Mouse (Mus musculus) MEL (cell line): ENCODE data around the gene Tmtc2. TPM values are rescaled to one million over a fixed set of nuclear protein-coding genes. Genes with fewer than 3 reads are reported as not detected.

Experiments used
- DNase-seq: peaks from one replicate; pipeline ENCODE4 v3.0.0; 2011; ENCODE audit warnings: low read depth, low spot score
- H3K27ac ChIP-seq: 2 replicates; pipeline ENCODE4 v1.5.1; 2012; ENCODE audit warnings: low read depth, mild to moderate bottlenecking, control low read depth, low read length, moderate library complexity; ENCODE audit not compliant: control insufficient read depth
- H3K27me3 ChIP-seq, 2 experiments: fragments of 150-350 bp in 1 of 2; sonication (generic) in 1 of 2; 2 replicates each; pipeline ENCODE4 v1.6.1; 2012; ENCODE audit warnings: low read length in 2 of 2, mild to moderate bottlenecking in 2 of 2, improper control_type of control experiment in 1 of 2, moderate library complexity in 1 of 2; ENCODE audit not compliant: insufficient read depth in 2 of 2, control insufficient read depth in 1 of 2
- H3K36me3 ChIP-seq, 2 experiments: 2 replicates each; pipeline ENCODE4 v1.6.1; 2012 to 2014; ENCODE audit warnings: low read length in 2 of 2, improper control_type of control experiment in 1 of 2, inconsistent platforms in 1 of 2, mild to moderate bottlenecking in 1 of 2; ENCODE audit not compliant: insufficient read depth in 2 of 2, control insufficient read depth in 1 of 2
- H3K4me1 ChIP-seq, 2 experiments: fragments of 150-350 bp in 1 of 2; sonication (generic) in 1 of 2; 2 replicates each; pipeline ENCODE4 v1.6.1; 2012; ENCODE audit warnings: low read length in 2 of 2, improper control_type of control experiment in 1 of 2, mild to moderate bottlenecking in 1 of 2; ENCODE audit not compliant: insufficient read depth in 2 of 2, control insufficient read depth in 1 of 2
- H3K4me3 ChIP-seq, 2 experiments: fragments of 150-350 bp in 1 of 2; sonication (generic) in 1 of 2; 2 replicates each; pipeline ENCODE4 v1.5.1; 2012; ENCODE audit warnings: low read depth in 2 of 2, low read length in 2 of 2, mild to moderate bottlenecking in 2 of 2, moderate library complexity in 2 of 2, control low read depth in 1 of 2, improper control_type of control experiment in 1 of 2; ENCODE audit not compliant: control insufficient read depth in 1 of 2, insufficient read depth in 1 of 2
- H3K79me2 ChIP-seq: 2 replicates; pipeline ENCODE4 v1.6.1; 2012; ENCODE audit warnings: mild to moderate bottlenecking, low read length, moderate library complexity; ENCODE audit not compliant: control insufficient read depth, poor library complexity, insufficient read depth
- H3K9ac ChIP-seq: 2 replicates; pipeline ENCODE4 v1.6.1; 2012; ENCODE audit warnings: low read depth, mild to moderate bottlenecking, control low read depth, low read length, moderate library complexity; ENCODE audit not compliant: control insufficient read depth, poor library complexity, severe bottlenecking
- H3K9me3 ChIP-seq: fragments of 150-350 bp; sonication (generic); replicated peaks from 2 replicates; pipeline ENCODE4 v1.6.1; 2012; ENCODE audit warnings: mild to moderate bottlenecking, low read length, improper control_type of control experiment, moderate library complexity; ENCODE audit not compliant: insufficient read depth
- CHD1 ChIP-seq: IDR thresholded peaks from 2 replicates; pipeline ENCODE4 v1.6.1; 2012; ENCODE audit warnings: low read depth, mild to moderate bottlenecking, inconsistent platforms, low read length, improper control_type of control experiment
- CHD2 ChIP-seq: IDR thresholded peaks from 2 replicates; pipeline ENCODE4 v1.6.1; 2011; ENCODE audit warnings: low read length, improper control_type of control experiment
- EP300 ChIP-seq, 2 experiments: IDR thresholded peaks; 2 replicates each; pipeline ENCODE4 v1.6.1; 2011; ENCODE audit warnings: improper control_type of control experiment in 2 of 2, low read length in 2 of 2, low read depth in 1 of 2, mild to moderate bottlenecking in 1 of 2
- ETS1 ChIP-seq: IDR thresholded peaks from 2 replicates; pipeline ENCODE4 v1.6.1; 2012; ENCODE audit warnings: low read depth, mild to moderate bottlenecking, inconsistent platforms, low read length, improper control_type of control experiment, moderate library complexity
- GABPA ChIP-seq: IDR thresholded peaks from 2 replicates; pipeline ENCODE4 v1.6.1; 2012; ENCODE audit warnings: low read depth, mild to moderate bottlenecking, inconsistent platforms, low read length, improper control_type of control experiment, moderate library complexity
- JUND ChIP-seq: IDR thresholded peaks from 2 replicates; pipeline ENCODE4 v1.6.1; 2011; ENCODE audit warnings: low read depth, mild to moderate bottlenecking, improper control_type of control experiment, low read length
- MAFK ChIP-seq: IDR thresholded peaks from 2 replicates; pipeline ENCODE4 v1.6.1; 2011; ENCODE audit warnings: low read depth, mild to moderate bottlenecking, low read length, improper control_type of control experiment, borderline replicate concordance
- MAZ ChIP-seq: IDR thresholded peaks from 2 replicates; pipeline ENCODE4 v1.6.1; 2012; ENCODE audit warnings: low read depth, mild to moderate bottlenecking, inconsistent platforms, low read length, improper control_type of control experiment
- MEF2A ChIP-seq: IDR thresholded peaks from 2 replicates; pipeline ENCODE4 v1.6.1; 2014; ENCODE audit warnings: low read depth, mild to moderate bottlenecking, inconsistent platforms, low read length, improper control_type of control experiment; ENCODE audit not compliant: poor library complexity, insufficient replicate concordance, severe bottlenecking; ENCODE audit errors: extremely low read depth
- POLR2AphosphoS2 ChIP-seq: IDR thresholded peaks from 2 replicates; pipeline ENCODE4 v1.6.1; 2011; ENCODE audit warnings: low read length, improper control_type of control experiment
- POLR2AphosphoS5 ChIP-seq: IDR thresholded peaks from 2 replicates; pipeline ENCODE4 v1.6.1; 2012; ENCODE audit warnings: low read depth, borderline replicate concordance, mild to moderate bottlenecking, inconsistent platforms, low read length, moderate library complexity, mixed read lengths
- SMC3 ChIP-seq: IDR thresholded peaks from 2 replicates; pipeline ENCODE4 v1.6.1; 2011; ENCODE audit warnings: low read depth, low read length, improper control_type of control experiment
- TAL1 ChIP-seq: IDR thresholded peaks from 2 replicates; pipeline ENCODE4 v1.6.1; 2012; ENCODE audit warnings: mild to moderate bottlenecking, inconsistent platforms, low read length, moderate library complexity, mixed read lengths
- TBP ChIP-seq: IDR thresholded peaks from 2 replicates; pipeline ENCODE4 v1.8.0; 2011; ENCODE audit warnings: low read depth, low read length, improper control_type of control experiment
- TCF12 ChIP-seq: IDR thresholded peaks from 2 replicates; pipeline ENCODE4 v1.6.1; 2014; ENCODE audit warnings: low read depth, mild to moderate bottlenecking, inconsistent platforms, low read length, improper control_type of control experiment, moderate library complexity
- UBTF ChIP-seq: IDR thresholded peaks from 2 replicates; pipeline ENCODE4 v1.6.1; 2012; ENCODE audit warnings: low read depth, mild to moderate bottlenecking, inconsistent platforms, low read length, improper control_type of control experiment, moderate library complexity, borderline replicate concordance; ENCODE audit not compliant: insufficient read depth
- USF1 ChIP-seq: IDR thresholded peaks from 2 replicates; pipeline ENCODE4 v1.6.1; 2014; ENCODE audit warnings: low read depth, mild to moderate bottlenecking, inconsistent platforms, low read length, improper control_type of control experiment, moderate library complexity
- USF2 ChIP-seq, 2 experiments: IDR thresholded peaks; 2 replicates each; pipeline ENCODE4 v1.6.1; 2011 to 2012; ENCODE audit warnings: improper control_type of control experiment in 2 of 2, low read length in 2 of 2, borderline replicate concordance in 1 of 2, inconsistent platforms in 1 of 2, low read depth in 1 of 2, mild to moderate bottlenecking in 1 of 2; ENCODE audit not compliant: insufficient read depth in 1 of 2
- ZC3H11A ChIP-seq: IDR thresholded peaks from 2 replicates; pipeline ENCODE4 v1.6.1; 2012; ENCODE audit warnings: low read depth, mild to moderate bottlenecking, inconsistent platforms, low read length, improper control_type of control experiment
- ZKSCAN1 ChIP-seq: IDR thresholded peaks from 2 replicates; pipeline ENCODE4 v1.6.1; 2012; ENCODE audit warnings: low read depth, mild to moderate bottlenecking, inconsistent platforms, low read length, improper control_type of control experiment, moderate library complexity
- polyA plus RNA-seq, 2 experiments: library from polyadenylated mRNA; stranded (reverse) in 1 of 2; unstranded in 1 of 2; fragments of >175 nt in 1 of 2; fragments of >200 nt in 1 of 2; gene quantifications; 2 replicates each; pipeline versions ENCODE4 v1.2.1 to v1.2.4; 2012; ENCODE audit warnings: low replicate concordance in 2 of 2, low read depth in 1 of 2; ENCODE audit not compliant: insufficient read length in 2 of 2, insufficient read depth in 1 of 2, missing spikeins in 1 of 2
- total RNA-seq: library from RNA; depleted of rRNA; stranded (reverse); fragments of 300-350 nt; gene quantifications from 2 replicates; pipeline ENCODE4 v1.2.3, GENCODE M21; 2012

Tmtc2 gene
- total and polyA plus RNA-seq, 3 experiments = not detected

- no peaks in the 10 kb centered on the region for H3K27me3 ChIP-seq
- TF ChIP-seq CHD1 (no peak), TCF12 (peak; percentile 10; the same call in 1 of the 2 replicates)
- H3K79me2 ChIP-seq = no peaks in the 10 kb centered on the region
- no peaks in the 10 kb centered on the region for H3K4me1 ChIP-seq
- no peak for DNase-seq
- H3K9ac ChIP-seq = no peak overlapping the region
- H3K4me3 ChIP-seq = no peak overlapping the region
- no peak overlapping the region for H3K27ac ChIP-seq
- H3K9me3 ChIP-seq = no peaks in the 10 kb centered on the region
- H3K36me3 ChIP-seq = no peaks in the 10 kb centered on the region
Measured at GRCm38 (mm10) chr10:105569573-105569972, 4.7 kb downstream of the Tmtc2 start.

- no peak overlapping the region for H3K9ac ChIP-seq
- H3K79me2 ChIP-seq = no peaks in the 10 kb centered on the region
- no peaks in the 10 kb centered on the region for H3K27me3 ChIP-seq
- TF ChIP-seq MAZ (no peak), MAFK (no peak), ETS1 (no peak), JUND (no peak), UBTF (no peak), ZKSCAN1 (no peak), EP300 (IDR thresholded peaks at IDR 0.05; ENCODE audit: low read depth in 1 of 2, low read length in 2 of 2) (no peak), SMC3 (no peak), POLR2AphosphoS5 (no peak), GABPA (no peak), CHD1 (no peak), POLR2AphosphoS2 (no peak), USF2 (IDR thresholded peaks at IDR 0.05; ENCODE audit: borderline replicate concordance in 1 of 2, insufficient read depth in 1 of 2, low read depth in 1 of 2, low read length in 2 of 2) (no peak), USF1 (no peak), MEF2A (no peak), TAL1 (no peak), TBP (no peak), TCF12 (no peak), CHD2 (no peak), ZC3H11A (no peak)
- TF ChIP-seq, all 39 proteins: peak for 0
- Histone ChIP-seq H3K4me1 (no peaks in the 10 kb centered on the region), H3K4me3 (no peak overlapping the region), H3K9me3 (no peaks in the 10 kb centered on the region), H3K27ac (no peak overlapping the region), H3K36me3 (no peaks in the 10 kb centered on the region)
- DNase-seq = no peak
Measured at GRCm38 (mm10) chr10:105567825-105568531, 6.3 kb downstream of the Tmtc2 start.
